Mouse (Mus musculus): ENCODE data around the gene Pcca. TPM values are rescaled to one million over a fixed set of nuclear protein-coding genes. Genes with fewer than 3 reads are reported as not detected.

Pcca gene
- polyA plus RNA-seq, 1 experiment from 2014 or later: 36.5 TPM

DNA sequence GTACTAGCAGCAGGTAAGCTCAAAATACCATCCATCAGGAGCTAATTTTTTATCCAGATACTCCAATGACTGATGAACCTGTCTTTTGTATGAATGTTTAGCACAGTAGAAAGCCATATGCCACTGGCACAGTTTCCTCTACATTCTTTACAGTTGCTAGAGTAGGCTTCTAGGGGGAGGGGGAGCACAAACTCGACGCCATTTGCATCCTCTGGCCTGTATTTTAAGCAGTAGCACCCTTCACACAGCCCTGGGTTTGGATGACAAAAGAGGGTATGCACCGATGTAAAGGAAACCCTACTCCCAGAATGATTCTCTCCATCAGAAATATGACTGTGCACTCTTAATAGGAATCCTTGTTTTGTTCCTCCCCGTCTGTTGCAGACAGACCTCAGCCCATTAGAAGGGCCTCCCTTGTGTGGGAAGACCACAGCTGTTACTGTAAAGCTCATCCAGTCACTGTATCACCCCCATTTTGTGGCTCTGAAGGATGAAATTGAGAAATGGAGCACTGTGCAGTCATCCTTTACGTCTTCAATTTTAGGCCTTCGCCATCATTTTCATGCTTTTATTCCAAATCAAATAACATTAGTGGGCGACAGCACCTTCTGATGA is 348.8 kb downstream of the Pcca start:
- no peak for ATAC-seq (ENCODE audit: insufficient number of reproducible peaks, insufficient read depth, low FRiP score, low TSS enrichment)
- Histone ChIP-seq H3K9ac (no peak overlapping the region), H3K27ac (no peak overlapping the region), H3K36me3 (no peaks in the 10 kb centered on the region), H3K4me2 (replicated peaks) (no peak overlapping the region), H3K9me3 (no peaks in the 10 kb centered on the region), H3K4me3 (no peak overlapping the region), H3K4me1 (peaks cover 31% of the 10 kb centered on the region), H3K27me3 (no peaks in the 10 kb centered on the region)
- 73% methylated on average over 7 of the region's 7 CpGs for WGBS

DNA sequence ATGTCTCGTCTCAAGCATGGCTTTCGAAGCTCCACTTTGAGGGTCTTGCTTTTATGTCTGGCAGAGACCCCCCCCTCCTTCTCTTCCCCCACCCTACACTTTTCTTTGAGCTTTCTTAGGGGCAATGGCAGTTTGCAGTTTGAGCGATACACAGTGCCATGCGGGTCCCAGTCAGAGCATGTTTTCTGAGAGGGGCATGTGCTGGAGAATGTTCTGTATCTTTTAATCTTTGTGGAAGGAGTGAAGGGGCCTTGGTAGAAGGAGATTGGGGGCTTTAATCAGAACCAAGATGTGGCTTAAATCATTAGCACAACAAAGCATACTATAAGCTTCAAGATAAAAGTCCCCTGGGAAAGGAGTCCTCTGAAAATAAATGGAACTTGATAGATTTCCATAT is 349.3 kb downstream of the Pcca start:
- Histone ChIP-seq H3K4me3 (no peak overlapping the region), H3K4me1 (peaks cover 31% of the 10 kb centered on the region), H3K27me3 (no peaks in the 10 kb centered on the region), H3K27ac (no peak overlapping the region), H3K9me3 (no peaks in the 10 kb centered on the region), H3K4me2 (replicated peaks) (no peak overlapping the region), H3K9ac (no peak overlapping the region), H3K36me3 (no peaks in the 10 kb centered on the region)
- WGBS: 62% methylated on average over 4 of the region's 4 CpGs
- no peak for ATAC-seq (ENCODE audit: insufficient number of reproducible peaks, insufficient read depth, low FRiP score, low TSS enrichment)

DNA sequence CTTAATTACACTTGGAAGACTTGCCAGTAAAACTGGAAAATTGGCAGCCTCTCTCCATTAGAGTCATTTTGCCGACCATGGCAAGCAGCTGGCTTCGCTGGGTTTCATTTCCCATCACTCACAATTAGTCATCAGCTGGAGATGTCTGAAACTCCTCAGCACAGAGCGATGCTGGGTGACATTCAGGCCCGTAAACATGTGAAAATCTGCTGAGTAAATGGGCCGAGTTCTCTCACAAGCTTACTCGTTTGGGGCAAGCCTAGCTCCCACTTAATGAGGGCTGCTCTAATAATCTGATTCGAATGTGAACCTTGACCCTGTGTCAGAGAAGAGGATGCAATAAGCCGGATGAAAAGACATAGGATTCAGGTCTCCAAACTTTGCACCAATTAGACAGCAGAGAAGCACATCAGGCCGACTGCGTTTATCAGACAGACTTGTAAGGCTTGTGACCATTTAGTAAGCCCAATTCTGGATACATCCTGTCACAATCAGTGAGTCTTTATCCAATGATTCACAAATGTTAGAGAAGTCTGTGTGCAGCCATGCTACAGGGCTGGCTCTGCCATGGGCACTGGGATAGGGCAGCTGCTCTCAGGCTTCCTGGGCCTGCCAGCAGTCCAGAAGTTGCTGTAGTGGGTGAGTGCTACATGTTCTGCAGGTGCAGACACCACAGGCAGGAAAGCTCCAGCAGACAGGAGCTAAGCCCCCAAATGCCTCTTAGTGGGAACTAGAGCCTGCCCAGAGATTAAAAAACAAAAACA is 349.9 kb downstream of the Pcca start:
- no peak overlapping the region for H3K9ac ChIP-seq
- no peaks in the 10 kb centered on the region for H3K9me3 ChIP-seq
- peak; percentile 42; the same call in 1 of the 2 replicates for ATAC-seq (ENCODE audit: insufficient number of reproducible peaks, insufficient read depth, low FRiP score, low TSS enrichment)
- no peak overlapping the region for H3K27ac ChIP-seq
- peaks cover 31% of the 10 kb centered on the region for H3K4me1 ChIP-seq
- no peak overlapping the region for H3K4me3 ChIP-seq
- H3K36me3 ChIP-seq: no peaks in the 10 kb centered on the region
- no peaks in the 10 kb centered on the region for H3K27me3 ChIP-seq
- H3K4me2 ChIP-seq (replicated peaks): no peak overlapping the region
- 34% methylated on average over 10 of the region's 10 CpGs for WGBS

DNA sequence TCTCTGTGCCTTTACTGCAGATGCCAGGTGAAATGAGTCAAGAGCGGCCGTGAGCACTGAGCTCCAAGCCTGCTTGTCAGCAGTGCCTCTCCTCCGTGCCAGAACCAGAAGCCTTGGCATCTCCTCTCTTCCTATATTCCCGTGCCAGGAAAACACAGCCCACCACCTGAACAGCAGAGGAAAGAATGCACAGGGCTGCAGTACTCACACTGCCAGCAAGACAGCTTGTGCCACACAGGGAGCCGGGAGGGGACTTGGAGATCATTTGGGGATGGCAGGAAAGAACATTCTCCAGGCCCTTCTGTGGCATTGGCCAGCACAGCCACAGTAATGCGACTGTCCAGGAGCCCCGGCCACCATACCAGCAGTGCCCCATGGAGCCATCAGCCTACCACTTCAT is 351.8 kb downstream of the Pcca start:
- Histone ChIP-seq H3K9ac (no peak overlapping the region), H3K4me2 (replicated peaks) (no peak overlapping the region), H3K4me3 (no peak overlapping the region), H3K9me3 (no peaks in the 10 kb centered on the region), H3K27me3 (no peaks in the 10 kb centered on the region), H3K4me1 (peaks cover 31% of the 10 kb centered on the region), H3K27ac (no peak overlapping the region), H3K36me3 (no peaks in the 10 kb centered on the region)
- no peak for ATAC-seq (ENCODE audit: insufficient number of reproducible peaks, insufficient read depth, low FRiP score, low TSS enrichment)
- 90% methylated on average over 7 of the region's 7 CpGs for WGBS

DNA sequence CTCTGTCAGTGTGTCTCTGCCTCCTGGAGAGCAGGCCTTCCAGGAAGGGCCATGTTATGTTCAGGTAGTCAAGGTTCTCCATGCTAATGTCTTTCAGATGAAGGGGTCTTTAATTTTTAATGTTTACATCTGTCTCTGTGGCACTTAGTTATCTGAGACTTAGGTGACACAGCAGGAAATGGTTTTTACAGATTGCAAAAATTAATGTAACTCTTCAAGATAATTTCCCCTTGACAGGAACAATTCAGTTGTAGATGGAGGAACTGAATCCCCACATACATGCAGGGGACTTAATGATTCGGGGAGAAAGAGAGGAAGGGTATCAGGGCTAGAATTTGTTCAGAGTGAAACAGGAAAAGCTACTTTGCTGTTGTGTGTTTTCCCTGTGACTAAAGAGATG is 353.2 kb downstream of the Pcca start:
- Histone ChIP-seq H3K4me1 (peaks cover 21% of the 10 kb centered on the region; the same call in 1 of the 2 replicates), H3K9ac (no peak overlapping the region), H3K27me3 (no peaks in the 10 kb centered on the region), H3K4me3 (no peak overlapping the region), H3K27ac (no peak overlapping the region), H3K4me2 (replicated peaks) (no peak overlapping the region), H3K36me3 (no peaks in the 10 kb centered on the region), H3K9me3 (no peaks in the 10 kb centered on the region)
- 63% methylated on average over 1 of the region's 1 CpGs for WGBS
- ATAC-seq (ENCODE audit: insufficient number of reproducible peaks, insufficient read depth, low FRiP score, low TSS enrichment): no peak

DNA sequence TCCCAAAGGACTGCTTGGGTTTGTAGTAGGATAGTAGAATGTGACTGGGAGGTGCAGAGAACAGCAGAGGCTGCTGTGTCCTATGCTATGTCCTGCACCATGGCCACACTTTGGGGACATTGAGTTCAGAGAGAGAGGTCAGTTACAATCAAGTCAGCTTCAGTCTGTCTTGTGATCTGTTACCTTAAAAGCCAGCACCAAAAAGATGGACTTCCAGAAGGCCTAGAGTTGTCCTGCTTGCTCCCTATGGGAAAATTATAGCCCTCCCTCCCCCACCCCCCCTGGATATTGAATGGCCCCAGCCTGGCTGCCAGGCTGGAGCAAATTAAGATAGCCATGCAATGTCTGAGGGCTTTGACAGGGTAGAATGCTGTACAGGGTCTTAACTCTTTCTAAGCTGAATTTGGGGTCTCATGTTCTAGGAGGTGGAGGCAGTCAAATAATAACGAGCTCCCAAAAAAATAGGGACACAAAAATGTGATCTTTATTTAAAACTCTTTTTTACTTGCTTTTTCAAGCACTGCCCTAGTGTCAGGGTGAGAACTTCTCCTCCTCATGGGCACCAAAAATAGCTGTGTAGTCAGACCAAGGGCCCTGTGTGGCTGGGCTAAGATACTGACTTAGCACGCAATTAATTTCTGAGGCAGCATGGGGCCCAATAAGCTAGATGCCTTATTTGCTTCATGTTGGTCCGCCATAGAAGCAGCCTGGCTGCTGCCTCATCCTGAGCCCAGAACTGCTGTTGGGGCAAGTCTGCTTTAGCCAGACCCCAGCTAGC is 353.8 kb downstream of the Pcca start:
- H3K27ac ChIP-seq: no peak overlapping the region
- WGBS: 84% methylated on average over 3 of the region's 3 CpGs
- no peak overlapping the region for H3K4me2 ChIP-seq (replicated peaks)
- H3K27me3 ChIP-seq: no peaks in the 10 kb centered on the region
- H3K4me1 ChIP-seq: peaks cover 15% of the 10 kb centered on the region; the same call in 1 of the 2 replicates
- H3K36me3 ChIP-seq: no peaks in the 10 kb centered on the region
- no peaks in the 10 kb centered on the region for H3K9me3 ChIP-seq
- H3K9ac ChIP-seq: no peak overlapping the region
- H3K4me3 ChIP-seq: no peak overlapping the region
- ATAC-seq (ENCODE audit: insufficient number of reproducible peaks, insufficient read depth, low FRiP score, low TSS enrichment): no peak

DNA sequence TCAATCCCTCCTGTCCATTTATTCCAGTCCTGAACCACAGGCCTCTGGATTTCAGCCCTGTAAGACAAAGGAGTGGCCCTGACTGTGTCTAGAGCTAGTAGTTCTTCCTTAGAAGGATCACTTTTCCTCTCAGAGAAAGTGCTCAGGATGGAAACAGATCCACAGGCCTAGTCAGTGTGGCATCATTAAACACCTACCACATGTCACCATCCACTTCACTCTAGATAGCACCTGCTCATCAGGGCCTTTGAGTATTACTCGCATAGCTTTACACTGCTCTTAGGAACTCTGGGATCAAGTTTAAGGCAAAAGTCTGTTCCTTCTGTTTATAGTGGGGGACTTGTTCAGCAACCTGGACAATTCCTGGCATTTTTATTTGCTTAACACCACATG is 354.4 kb downstream of the Pcca start:
- H3K9ac ChIP-seq: no peak overlapping the region
- peaks cover 9% of the 10 kb centered on the region; the same call in 1 of the 2 replicates for H3K4me1 ChIP-seq
- ATAC-seq (ENCODE audit: insufficient number of reproducible peaks, insufficient read depth, low FRiP score, low TSS enrichment): no peak
- no peaks in the 10 kb centered on the region for H3K9me3 ChIP-seq
- H3K27ac ChIP-seq: no peak overlapping the region
- no peak overlapping the region for H3K4me3 ChIP-seq
- H3K36me3 ChIP-seq: no peaks in the 10 kb centered on the region
- H3K27me3 ChIP-seq: no peaks in the 10 kb centered on the region
- H3K4me2 ChIP-seq (replicated peaks): no peak overlapping the region
- WGBS: 98% methylated on average over 1 of the region's 1 CpGs

DNA sequence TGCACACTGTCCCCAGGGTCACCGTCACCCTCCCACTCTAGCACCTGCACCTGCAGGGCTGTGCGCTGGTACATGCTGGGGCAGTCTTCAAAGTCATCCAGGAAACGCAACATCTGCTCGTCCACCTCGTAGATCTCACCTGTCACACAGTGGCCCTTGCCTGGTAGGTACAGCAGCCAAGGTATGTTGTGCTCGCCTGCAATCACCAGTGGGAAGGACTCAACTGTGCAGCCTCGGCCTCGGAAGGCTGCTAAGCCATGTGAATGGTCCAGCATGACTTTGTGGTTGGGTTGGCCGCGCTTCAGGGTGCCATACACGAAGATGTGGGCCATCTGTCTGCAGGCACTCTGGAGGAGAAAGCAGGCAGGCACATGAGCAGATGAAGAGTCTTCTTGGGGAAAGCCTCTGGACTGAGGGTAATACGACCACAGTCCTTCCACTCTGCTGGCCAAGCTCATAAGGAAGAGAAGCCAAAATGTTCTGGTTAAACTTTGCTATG is 357.4 kb downstream of the Pcca start:
- H3K27me3 ChIP-seq: no peaks in the 10 kb centered on the region
- WGBS: 91% methylated on average over 12 of the region's 12 CpGs
- no peaks in the 10 kb centered on the region for H3K9me3 ChIP-seq
- H3K36me3 ChIP-seq: no peaks in the 10 kb centered on the region
- ATAC-seq (ENCODE audit: insufficient number of reproducible peaks, insufficient read depth, low FRiP score, low TSS enrichment): no peak
- no peak overlapping the region for H3K27ac ChIP-seq
- no peak overlapping the region for H3K4me2 ChIP-seq (replicated peaks)
- H3K9ac ChIP-seq: no peak overlapping the region
- no peak overlapping the region for H3K4me3 ChIP-seq
- H3K4me1 ChIP-seq: peaks cover 4% of the 10 kb centered on the region; the same call in 1 of the 2 replicates

DNA sequence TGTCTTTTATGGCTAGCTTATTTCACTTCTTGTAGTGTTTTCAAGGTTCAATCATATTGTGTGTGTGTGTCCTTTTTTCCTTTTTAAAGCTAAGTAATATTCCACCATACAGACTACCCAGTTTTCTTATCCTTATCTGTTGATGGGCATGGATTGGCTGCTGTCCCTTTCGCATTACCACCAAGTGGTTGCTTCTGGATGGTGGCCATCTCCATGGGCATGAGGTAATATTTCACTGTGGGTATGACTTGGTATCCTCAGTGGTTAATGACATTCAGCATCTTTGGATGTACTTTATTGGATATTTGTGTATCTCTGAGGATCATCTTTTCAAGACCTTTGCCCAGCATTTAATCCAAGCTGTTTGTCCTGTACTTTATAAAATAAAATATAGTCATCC is 362.0 kb downstream of the Pcca start:
- no peak overlapping the region for H3K9ac ChIP-seq
- no peak for ATAC-seq (ENCODE audit: insufficient number of reproducible peaks, insufficient read depth, low FRiP score, low TSS enrichment)
- no peaks in the 10 kb centered on the region for H3K27me3 ChIP-seq
- H3K4me3 ChIP-seq: no peak overlapping the region
- no peak overlapping the region for H3K4me2 ChIP-seq (replicated peaks)
- no peaks in the 10 kb centered on the region for H3K36me3 ChIP-seq
- H3K9me3 ChIP-seq: no peaks in the 10 kb centered on the region
- WGBS: 95% methylated on average over 1 of the region's 1 CpGs
- H3K27ac ChIP-seq: no peak overlapping the region
- H3K4me1 ChIP-seq: peaks cover 7% of the 10 kb centered on the region; the same call in 1 of the 2 replicates

DNA sequence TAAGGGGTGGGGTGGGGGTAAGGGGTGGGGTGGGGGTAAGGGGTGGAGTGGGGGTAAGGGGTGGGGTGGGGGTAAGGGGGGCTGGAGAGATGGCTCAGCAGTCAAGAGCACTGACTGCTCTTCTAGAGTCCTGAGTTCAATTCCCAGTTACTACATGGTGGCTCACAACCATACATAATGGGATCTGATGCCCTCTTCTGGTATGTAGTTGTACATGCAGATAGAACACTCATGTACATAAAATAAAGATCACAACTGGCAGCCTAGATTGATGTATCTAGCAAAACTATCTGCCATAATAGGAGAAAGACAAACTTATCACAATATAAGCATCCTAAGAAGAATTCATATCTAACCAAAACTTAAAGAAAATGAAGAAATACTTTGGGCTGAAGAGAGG is 364.4 kb downstream of the Pcca start:
- Histone ChIP-seq H3K9me3 (no peaks in the 10 kb centered on the region), H3K4me3 (no peak overlapping the region), H3K36me3 (no peaks in the 10 kb centered on the region), H3K9ac (no peak overlapping the region), H3K27me3 (no peaks in the 10 kb centered on the region), H3K4me2 (replicated peaks) (no peak overlapping the region), H3K4me1 (peaks cover 7% of the 10 kb centered on the region; the same call in 1 of the 2 replicates), H3K27ac (no peak overlapping the region)
- ATAC-seq (ENCODE audit: insufficient number of reproducible peaks, insufficient read depth, low FRiP score, low TSS enrichment): no peak

DNA sequence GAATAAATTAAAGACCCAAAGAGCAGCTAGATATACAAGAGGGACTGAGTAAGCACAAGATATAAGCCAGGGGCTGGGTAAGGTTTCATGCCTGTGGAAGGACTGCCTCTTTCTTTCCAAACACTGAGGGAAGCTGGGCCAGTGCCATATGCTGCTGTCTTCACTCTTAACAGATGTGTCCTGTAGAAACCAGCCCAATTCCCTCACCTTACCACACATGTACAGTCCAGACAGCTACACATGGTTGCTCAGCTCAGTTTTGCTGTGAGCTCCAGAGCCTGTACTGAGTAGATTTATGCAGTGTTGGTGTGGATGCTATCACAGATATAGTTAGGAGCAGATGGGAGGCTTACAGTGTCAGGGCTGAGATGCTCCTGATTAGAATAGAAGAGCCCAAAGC is 366.6 kb downstream of the Pcca start:
- no peak overlapping the region for H3K4me2 ChIP-seq (replicated peaks)
- H3K4me1 ChIP-seq: peaks cover 7% of the 10 kb centered on the region; the same call in 1 of the 2 replicates
- H3K36me3 ChIP-seq: no peaks in the 10 kb centered on the region
- no peak overlapping the region for H3K9ac ChIP-seq
- ATAC-seq (ENCODE audit: insufficient number of reproducible peaks, insufficient read depth, low FRiP score, low TSS enrichment): peak; percentile 82
- no peaks in the 10 kb centered on the region for H3K27me3 ChIP-seq
- no peaks in the 10 kb centered on the region for H3K9me3 ChIP-seq
- peak overlapping the region; percentile 46; the same call in 1 of the 2 replicates for H3K27ac ChIP-seq
- no peak overlapping the region for H3K4me3 ChIP-seq
